Mouse (Mus musculus) heart, adult 9 months (tissue): ENCODE measurements around the gene Vps25.

Experiments used
- DNase-seq, 2 experiments: peaks; one replicate each; pipeline ENCODE4 v3.0.0; 2022; ENCODE audit warnings: low spot score in 2 of 2

Vps25 gene

GRCm38 (mm10) chr11:101253613-101254389, at the start of gene Vps25:
TSS of gene Vps25 (plus strand) at chr11:101253707.
- DNase-seq, result peak; percentile 80 to 85

GRCm38 (mm10) chr11:101211970-101212369, 41.5 kb upstream of the Vps25 start:
- peak; percentile 56 to 70 for DNase-seq

- no peak for DNase-seq
Measured at GRCm38 (mm10) chr11:101216936-101217335, 36.6 kb upstream of the Vps25 start.

GRCm38 (mm10) chr11:101218436-101219055, 35.0 kb upstream of the Vps25 start:
- DNase-seq, result no peak

GRCm38 (mm10) chr11:101220853-101221252, 32.7 kb upstream of the Vps25 start:
- no peak for DNase-seq

GRCm38 (mm10) chr11:101221306-101221986, 32.1 kb upstream of the Vps25 start:
- no peak for DNase-seq

GRCm38 (mm10) chr11:101224337-101224736, 29.2 kb upstream of the Vps25 start:
- DNase-seq, result no peak

- no peak for DNase-seq
Measured at GRCm38 (mm10) chr11:101225331-101226064, 28.0 kb upstream of the Vps25 start.

GRCm38 (mm10) chr11:101226065-101226701, 27.3 kb upstream of the Vps25 start, which contains the start of gene Ezh1:
TSS of gene Ezh1 (minus strand) at chr11:101226463.
- peak; percentile 92 to 94 for DNase-seq

- DNase-seq, result peak; percentile 28 to 50
Measured at GRCm38 (mm10) chr11:101229361-101229900, 24.1 kb upstream of the Vps25 start.

GRCm38 (mm10) chr11:101230061-101230511, 23.4 kb upstream of the Vps25 start:
- peak; percentile 73 to 79 for DNase-seq

- DNase-seq, result no peak
Measured at GRCm38 (mm10) chr11:101230526-101230925, 23.0 kb upstream of the Vps25 start.

GRCm38 (mm10) chr11:101230991-101231871, 22.3 kb upstream of the Vps25 start:
- peak; percentile 89 to 94 for DNase-seq

- DNase-seq, result peak; percentile 82 to 83
Measured at GRCm38 (mm10) chr11:101232010-101232839, 21.3 kb upstream of the Vps25 start.

GRCm38 (mm10) chr11:101233240-101233639, 20.3 kb upstream of the Vps25 start:
- DNase-seq, result no peak

- no peak for DNase-seq
Measured at GRCm38 (mm10) chr11:101234124-101234523, 19.4 kb upstream of the Vps25 start.

- no peak for DNase-seq
Measured at GRCm38 (mm10) chr11:101235429-101235828, 18.1 kb upstream of the Vps25 start.

GRCm38 (mm10) chr11:101236782-101237181, 16.7 kb upstream of the Vps25 start:
- DNase-seq, result peak in 1 of 2 experiments; percentile 17

GRCm38 (mm10) chr11:101238071-101238647, 15.3 kb upstream of the Vps25 start:
- peak; percentile 24 to 36 for DNase-seq
